Mouse (Mus musculus) activated CD4-positive, CD25-positive, alpha-beta regulatory T cell, adult 4 months (primary cell): Measurements from ENCODE around the gene Ercc2. TPM values are rescaled to one million over a fixed set of nuclear protein-coding genes. Genes with fewer than 3 reads are reported as not detected.

Experiments
- ATAC-seq: one replicate; pipeline ENCODE4 v1.8.0; 2017
- polyA plus RNA-seq, 2 experiments: library from polyadenylated mRNA; unstranded; fragments of 100-300 nt; shearing (Covaris generic); gene quantifications; one replicate each; pipeline ENCODE4 v1.2.1; 2017

Ercc2 gene
- 10 to 100 TPM in 1 of 2 experiments, 1 to 10 TPM in 1; 4.7 to 10.8 TPM for polyA plus RNA-seq

- ATAC-seq = peak; percentile 100
These were observed at the start of gene Ercc2 for GRCm38 (mm10) chr7:19381377-19382165. Gene Ercc2, plus strand, starts transcription at chr7:19382010.

GRCm38 (mm10) chr7:19332709-19333352, 49.0 kb upstream of the Ercc2 start:
- ATAC-seq = peak; percentile 92

- no peak for ATAC-seq
These were observed 46.2 kb upstream of the Ercc2 start for GRCm38 (mm10) chr7:19335583-19335982.

GRCm38 (mm10) chr7:19337122-19337521, 44.7 kb upstream of the Ercc2 start:
- ATAC-seq = no peak

GRCm38 (mm10) chr7:19338060-19338459, 43.8 kb upstream of the Ercc2 start:
- ATAC-seq = no peak

- ATAC-seq = no peak
These were observed 43.2 kb upstream of the Ercc2 start for GRCm38 (mm10) chr7:19338596-19338995.

- ATAC-seq = no peak
These were observed 40.6 kb upstream of the Ercc2 start for GRCm38 (mm10) chr7:19341250-19341649.

- no peak for ATAC-seq
These were observed 39.9 kb upstream of the Ercc2 start for GRCm38 (mm10) chr7:19341761-19342409.

- ATAC-seq = no peak
These were observed 39.3 kb upstream of the Ercc2 start for GRCm38 (mm10) chr7:19342481-19343027.

- ATAC-seq = no peak
These were observed 38.5 kb upstream of the Ercc2 start for GRCm38 (mm10) chr7:19343210-19343808.

GRCm38 (mm10) chr7:19344237-19344847, 37.5 kb upstream of the Ercc2 start, which contains the start of gene Ercc1:
Gene Ercc1, plus strand, starts transcription at chr7:19344778.
- peak; percentile 1 for ATAC-seq

- peak; percentile 91 for ATAC-seq
These were observed 36.8 kb upstream of the Ercc2 start for GRCm38 (mm10) chr7:19344938-19345471.

GRCm38 (mm10) chr7:19349188-19349915, 32.5 kb upstream of the Ercc2 start:
- no peak for ATAC-seq

- ATAC-seq = no peak
These were observed 31.6 kb upstream of the Ercc2 start for GRCm38 (mm10) chr7:19350221-19350620.

GRCm38 (mm10) chr7:19354991-19355390, 26.8 kb upstream of the Ercc2 start:
- ATAC-seq = no peak

- ATAC-seq = no peak
These were observed 25.5 kb upstream of the Ercc2 start for GRCm38 (mm10) chr7:19356311-19356710.

GRCm38 (mm10) chr7:19357381-19358375, 24.1 kb upstream of the Ercc2 start:
- ATAC-seq = no peak

- ATAC-seq = no peak
These were observed 23.2 kb upstream of the Ercc2 start for GRCm38 (mm10) chr7:19358634-19359033.

GRCm38 (mm10) chr7:19359299-19359891, 22.4 kb upstream of the Ercc2 start, which contains the start of the genes Cd3eap and Ppp1r13l:
Gene Cd3eap, minus strand, starts transcription at chr7:19359483.
Gene Ppp1r13l, plus strand, starts transcription at chr7:19359749.
- ATAC-seq = peak; percentile 81
